Mouse (Mus musculus) liver, embryonic 14.5 days (tissue): ENCODE results near the gene Trip4. TPM values are rescaled to one million over a fixed set of nuclear protein-coding genes. Genes with fewer than 3 reads are reported as not detected.

Experiments
- ATAC-seq: fragments of 200-750 bp; cut with Nextera tagmentation; 2 replicates; pipeline ENCODE4 v1.8.0; 2017; ENCODE audit warnings: moderate number of reproducible peaks, mild to moderate bottlenecking, moderate library complexity; ENCODE audit not compliant: insufficient read depth
- DNase-seq, 3 experiments: peaks; one replicate each; pipeline ENCODE4 v3.0.0-alpha.2; 2012 to 2013; ENCODE audit warnings: low read depth in 3 of 3, low spot score in 3 of 3
- H3K27ac ChIP-seq: fragments of 300-500 bp; sonication (generic); 2 replicates; pipeline ENCODE4 v1.5.1; 2014; ENCODE audit warnings: moderate library complexity, mild to moderate bottlenecking, control low read depth, inconsistent platforms
- H3K27me3 ChIP-seq: fragments of 300-500 bp; sonication (generic); 2 replicates; pipeline ENCODE4 v1.6.1; 2014; ENCODE audit warnings: mild to moderate bottlenecking, low read length, moderate library complexity; ENCODE audit not compliant: control insufficient read depth, insufficient read depth
- H3K36me3 ChIP-seq: fragments of 300-500 bp; sonication (generic); replicated peaks from 2 replicates; pipeline ENCODE4 v1.6.1; 2014; ENCODE audit warnings: low read depth; ENCODE audit not compliant: control insufficient read depth, insufficient read depth
- H3K4me1 ChIP-seq, 2 experiments: fragments of 200-500 bp in 1 of 2; fragments of 300-500 bp in 1 of 2; sonication (generic) in 1 of 2; replicated peaks; 2 replicates each; pipeline ENCODE4 v1.6.1; 2012 to 2014; ENCODE audit warnings: antibody characterized with exemption in 1 of 2, inconsistent platforms in 1 of 2, low read length in 1 of 2; ENCODE audit not compliant: control insufficient read depth in 2 of 2, insufficient read depth in 2 of 2
- H3K4me2 ChIP-seq: fragments of 300-500 bp; sonication (generic); 2 replicates; pipeline ENCODE4 v1.6.1; 2014; ENCODE audit warnings: low read depth, mild to moderate bottlenecking, control low read depth, moderate library complexity
- H3K4me3 ChIP-seq, 2 experiments: fragments of 200-500 bp in 1 of 2; fragments of 300-500 bp in 1 of 2; sonication (generic) in 1 of 2; 2 replicates each; pipeline ENCODE4 v1.5.1; 2012 to 2014; ENCODE audit warnings: low read depth in 2 of 2, low read length in 2 of 2, mild to moderate bottlenecking in 2 of 2, control low read depth in 1 of 2, inconsistent platforms in 1 of 2, moderate library complexity in 1 of 2; ENCODE audit not compliant: insufficient read depth in 1 of 2
- H3K9ac ChIP-seq: fragments of 300-500 bp; sonication (generic); replicated peaks from 2 replicates; pipeline ENCODE4 v1.6.1; 2014; ENCODE audit warnings: mild to moderate bottlenecking, control low read depth, moderate library complexity
- H3K9me3 ChIP-seq: fragments of 300-500 bp; sonication (generic); 2 replicates; pipeline ENCODE4 v1.6.1; 2016; ENCODE audit warnings: low read length, mixed read lengths; ENCODE audit not compliant: control insufficient read depth
- CTCF ChIP-seq: IDR thresholded peaks from 2 replicates; pipeline ENCODE4 v1.5.1; 2016; ENCODE audit warnings: antibody characterized with exemption, low read depth, control low read depth
- EP300 ChIP-seq: IDR thresholded peaks from 2 replicates; pipeline ENCODE4 v1.6.1; 2016; ENCODE audit warnings: antibody characterized with exemption, low read depth
- WGBS: fragments of 180-500 bp; shearing (Covaris S2); extraction: QIAGEN DNeasy Blood & Tissue Kit; methylation state at CpG from one replicate; pipeline ENCODE4 v1.1.7; 2014; ENCODE audit not compliant: insufficient replicate concordance; 5-methylcytosine and 5-hydroxymethylcytosine counted together
- polyA plus RNA-seq, 2 experiments: library from polyadenylated mRNA; depleted of rRNA in 1 of 2; stranded (reverse) in 1 of 2; unstranded in 1 of 2; fragments of >200 nt; fragmentation: Nextera tagmentation in 1 of 2; extraction: Ambion mirVana in 1 of 2; gene quantifications; 2 replicates each; pipeline versions ENCODE4 v1.2.1 to v1.2.3; 2012 to 2014

Trip4 gene
- polyA plus RNA-seq, 2 experiments: 4.6 to 9.9 TPM

DNA sequence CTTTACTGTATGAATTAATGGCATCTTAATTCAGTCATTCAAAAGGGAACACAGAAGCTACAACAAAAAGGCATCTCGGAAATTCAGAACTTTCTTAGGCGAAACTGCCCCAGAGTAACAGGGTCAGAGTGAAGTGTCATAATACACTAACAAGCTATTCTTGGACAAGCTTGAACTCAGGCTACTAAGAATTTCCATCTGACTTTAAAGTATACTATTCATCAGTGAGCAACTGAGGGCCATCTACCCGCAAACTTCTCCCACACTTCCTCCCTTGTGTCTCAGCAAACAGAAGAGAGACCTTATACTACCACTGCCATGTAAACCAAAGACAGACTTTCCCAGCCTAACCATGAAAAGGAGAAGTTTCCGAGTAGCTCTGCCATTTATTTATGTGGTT is 77.4 kb downstream of the Trip4 start:
- ATAC-seq (no peak), DNase-seq (no peak)
- Histone ChIP-seq H3K36me3 (no peaks in the 10 kb centered on the region), H3K4me3 (no peak overlapping the region), H3K4me2 (no peak overlapping the region), H3K27ac (no peak overlapping the region), H3K9ac (no peak overlapping the region), H3K27me3 (no peaks in the 10 kb centered on the region), H3K4me1 (peaks cover 13 to 19% of the 10 kb centered on the region in 2 experiments), H3K9me3 (no peaks in the 10 kb centered on the region)
- TF ChIP-seq CTCF (no peak), EP300 (no peak)
- WGBS: 23% methylated on average over 4 of the region's 4 CpGs

DNA sequence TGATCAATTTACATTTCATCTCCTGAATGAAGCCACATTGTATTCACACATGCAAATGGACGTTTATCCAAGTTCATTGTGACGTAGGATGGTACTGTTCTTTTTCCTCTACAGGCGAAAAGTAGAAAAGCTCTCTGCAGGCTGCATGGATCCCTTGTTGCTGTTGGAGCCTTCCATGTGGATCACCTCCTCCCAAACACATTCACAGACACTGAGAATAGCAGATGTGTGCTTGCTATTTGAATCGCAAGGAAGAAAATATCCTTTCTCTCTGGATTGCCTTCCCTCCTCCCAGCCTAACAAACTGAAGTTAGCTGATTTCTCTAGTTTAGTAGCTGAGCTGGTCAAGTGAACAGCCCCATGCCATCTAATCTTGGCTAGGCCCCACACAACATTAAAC is 78.3 kb downstream of the Trip4 start:
- no peaks in the 10 kb centered on the region for H3K9me3 ChIP-seq
- WGBS: 68% methylated on average over 4 of the region's 4 CpGs
- no peak overlapping the region for H3K4me2 ChIP-seq
- ATAC-seq (no peak), DNase-seq (no peak)
- peaks cover 21 to 26% of the 10 kb centered on the region in 2 experiments for H3K4me1 ChIP-seq
- H3K9ac ChIP-seq: no peak overlapping the region
- TF ChIP-seq EP300 (no peak), CTCF (no peak)
- H3K27me3 ChIP-seq: no peaks in the 10 kb centered on the region
- no peak overlapping the region for H3K27ac ChIP-seq
- H3K4me3 ChIP-seq: no peak overlapping the region
- H3K36me3 ChIP-seq: no peaks in the 10 kb centered on the region

DNA sequence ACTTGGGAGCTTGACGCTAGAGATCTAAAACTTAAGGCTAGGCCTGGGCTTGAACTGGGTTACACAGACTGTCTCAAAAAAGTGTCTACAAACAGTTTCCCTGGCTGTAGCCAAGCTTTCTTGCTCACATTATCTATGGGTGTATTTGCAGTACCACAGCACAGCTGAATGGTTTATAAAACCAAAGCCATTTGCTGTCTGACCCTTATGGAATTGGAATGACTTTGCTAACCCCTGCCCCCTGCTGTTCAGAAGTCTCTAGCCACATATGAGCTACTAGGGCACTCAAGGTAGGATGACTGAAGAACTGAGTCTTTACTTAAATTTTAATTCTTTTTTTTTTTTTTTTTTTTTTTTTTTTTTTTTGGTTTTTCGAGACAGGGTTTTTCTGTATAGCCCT is 79.2 kb downstream of the Trip4 start:
- no peaks in the 10 kb centered on the region for H3K27me3 ChIP-seq
- no peak overlapping the region for H3K9ac ChIP-seq
- ATAC-seq (no peak), DNase-seq (peak in 1 of 3 experiments; percentile 41)
- TF ChIP-seq CTCF (peak; percentile 59), EP300 (no peak)
- H3K4me3 ChIP-seq: no peak overlapping the region
- H3K36me3 ChIP-seq: no peaks in the 10 kb centered on the region
- no peak overlapping the region for H3K4me2 ChIP-seq
- no peaks in the 10 kb centered on the region for H3K9me3 ChIP-seq
- no peak overlapping the region for H3K27ac ChIP-seq
- peaks cover 27 to 29% of the 10 kb centered on the region in 2 experiments for H3K4me1 ChIP-seq
- WGBS: 88% methylated on average over 1 of the region's 2 CpGs

DNA sequence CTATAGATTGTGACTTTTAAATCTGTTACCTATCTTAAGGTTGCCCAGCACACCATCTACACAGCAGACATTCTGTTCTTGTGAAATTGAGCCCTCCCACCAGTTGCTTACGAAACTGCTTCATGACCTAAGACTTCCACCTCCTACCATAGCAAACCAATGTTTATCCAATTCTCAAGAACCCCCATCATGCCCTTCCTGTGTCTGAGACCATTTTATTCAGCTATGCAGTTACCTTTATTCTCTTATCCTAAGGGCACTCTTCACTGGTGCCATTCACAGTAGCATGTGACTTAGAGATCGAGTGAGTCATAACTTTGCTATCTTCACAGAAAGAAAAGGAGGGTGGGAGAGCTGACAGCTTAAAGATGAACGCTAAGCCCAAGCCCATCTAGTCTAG is 80.1 kb downstream of the Trip4 start:
- DNase-seq (no peak), ATAC-seq (no peak)
- peaks cover 36% of the 10 kb centered on the region in 2 experiments for H3K4me1 ChIP-seq
- peak overlapping the region; percentile 72 to 74; a peak in 2 of 4 replicates for H3K4me3 ChIP-seq
- peak overlapping the region; percentile 90 for H3K4me2 ChIP-seq
- H3K27me3 ChIP-seq: no peaks in the 10 kb centered on the region
- H3K9me3 ChIP-seq: no peaks in the 10 kb centered on the region
- 22% methylated on average over 3 of the region's 3 CpGs for WGBS
- peak overlapping the region; percentile 81; the same call in 1 of the 2 replicates for H3K9ac ChIP-seq
- no peaks in the 10 kb centered on the region for H3K36me3 ChIP-seq
- H3K27ac ChIP-seq: no peak overlapping the region
- TF ChIP-seq EP300: no peak

DNA sequence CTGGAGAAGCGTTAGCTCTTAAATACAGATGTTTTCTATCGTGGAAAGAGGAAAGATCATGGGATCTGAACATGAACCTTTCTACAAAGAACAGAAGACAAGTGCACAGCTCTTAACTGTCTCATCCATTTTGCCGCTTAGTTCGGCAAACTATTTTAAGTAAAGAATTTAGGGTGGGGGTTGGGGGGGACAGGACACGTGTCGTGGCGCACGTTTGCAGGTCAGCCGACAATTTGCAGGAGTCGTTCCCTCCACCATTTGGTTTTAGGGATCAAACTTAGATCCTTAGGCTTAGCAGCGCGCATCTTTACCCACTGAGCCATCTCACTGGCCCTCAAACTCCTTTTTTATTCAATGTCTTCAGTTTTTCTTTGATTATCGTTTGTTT is 80.6 kb downstream of the Trip4 start:
- Histone ChIP-seq H3K4me2 (peak overlapping the region; percentile 90), H3K9me3 (no peaks in the 10 kb centered on the region), H3K9ac (peak overlapping the region; percentile 81), H3K27ac (peak overlapping the region; percentile 84), H3K4me3 (peak overlapping the region; percentile 72 to 74), H3K27me3 (no peaks in the 10 kb centered on the region), H3K36me3 (no peaks in the 10 kb centered on the region), H3K4me1 (peaks cover 36 to 39% of the 10 kb centered on the region in 2 experiments)
- no peak for DNase-seq
- no peak for TF ChIP-seq EP300
- no peak for TF ChIP-seq CTCF
- WGBS: 1% methylated on average over 13 of the region's 13 CpGs
- ATAC-seq: no peak
